Mouse (Mus musculus): ENCODE results near the gene Dhrs13.
"Not testable (repeated sequence)": the region's sequence is repeated elsewhere in the genome, so short reads cannot be mapped to it uniquely, and the experiment has no call there.

Dhrs13 gene

GRCm38 (mm10) chr11:78040878-78041277 lies 8.8 kb downstream of the Dhrs13 start:
- no peak for DNase-seq (ENCODE audit: low read depth in 2 of 2, low spot score in 2 of 2)

GRCm38 (mm10) chr11:78042290-78042870 lies 10.3 kb downstream of the Dhrs13 start:
- not testable (repeated sequence) for DNase-seq (ENCODE audit: low read depth in 2 of 2, low spot score in 2 of 2)

DNA sequence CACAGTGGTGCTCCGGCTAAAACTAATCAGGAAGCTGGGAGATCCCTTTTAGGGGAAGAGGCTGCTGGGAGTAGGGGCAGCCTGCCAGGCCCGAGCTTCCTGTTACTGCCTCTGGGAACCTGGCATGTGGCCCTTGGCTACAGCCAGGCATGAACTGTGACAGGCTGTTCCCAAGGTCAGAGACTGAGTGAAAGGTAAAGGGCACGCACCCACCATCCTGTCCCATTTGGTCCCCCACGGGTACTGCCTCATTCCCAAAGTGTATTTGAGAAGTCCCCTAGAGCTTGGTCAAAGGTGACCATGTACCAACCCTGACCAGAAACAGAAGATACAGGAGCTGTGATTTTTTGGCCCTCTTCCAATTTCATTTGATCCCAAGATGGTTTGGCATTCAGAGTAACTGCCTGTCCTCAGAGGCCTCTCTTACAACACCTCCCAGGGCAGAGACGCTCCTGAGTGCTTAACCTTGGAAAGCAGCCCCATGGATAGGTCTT lies 12.7 kb downstream of the Dhrs13 start:
- DNase-seq (ENCODE audit: low read depth in 2 of 2, low spot score in 2 of 2), result no peak

- not testable (repeated sequence) for DNase-seq (ENCODE audit: low read depth in 2 of 2, low spot score in 2 of 2)
Measured at GRCm38 (mm10) chr11:78048637-78049036, 16.6 kb downstream of the Dhrs13 start.

DNA sequence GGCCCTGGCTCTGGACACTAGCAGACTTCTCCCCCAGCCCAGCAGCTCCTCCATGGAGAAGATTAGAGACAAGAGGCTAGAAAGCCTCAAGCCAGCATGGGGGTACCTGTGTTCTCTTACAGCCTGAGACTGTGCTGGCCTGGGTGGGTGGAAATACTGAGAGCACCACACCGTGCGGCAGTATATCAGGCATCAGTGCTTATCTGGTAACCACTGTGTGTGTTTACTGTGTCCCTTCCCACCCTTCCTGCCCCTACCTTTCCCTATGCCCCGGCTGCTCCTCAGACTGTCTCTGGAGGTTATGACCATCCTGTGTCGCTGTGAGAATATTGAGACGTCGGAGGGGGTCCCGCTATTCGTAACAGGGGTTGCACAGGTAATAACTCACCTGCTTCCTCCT lies 21.0 kb downstream of the Dhrs13 start:
- DNase-seq (ENCODE audit: low read depth in 2 of 2, low spot score in 2 of 2), result no peak

DNA sequence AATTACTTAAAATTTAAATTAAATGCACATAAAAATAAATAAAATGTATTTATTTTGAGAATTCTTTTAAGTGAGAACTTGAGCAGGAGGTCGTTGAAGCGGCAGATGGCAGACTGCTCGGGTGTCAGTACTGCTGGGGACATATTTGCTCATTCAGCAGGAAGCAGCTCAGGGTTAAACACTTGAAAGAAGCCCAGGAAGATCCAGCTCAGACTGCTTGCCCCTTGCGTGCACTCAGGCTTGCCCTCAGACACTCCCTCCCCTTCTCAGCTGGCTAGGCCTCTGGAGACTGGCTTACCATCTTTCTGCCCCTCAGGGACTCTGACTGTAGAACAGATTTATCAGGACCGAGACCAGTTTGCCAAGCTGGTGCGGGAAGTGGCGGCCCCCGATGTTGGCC lies 24.9 kb downstream of the Dhrs13 start:
- no peak for DNase-seq (ENCODE audit: low read depth in 2 of 2, low spot score in 2 of 2)

- DNase-seq (ENCODE audit: low read depth in 2 of 2, low spot score in 2 of 2), result peak in 1 of 2 experiments; percentile 21
Measured at GRCm38 (mm10) chr11:78059833-78060757, 28.0 kb downstream of the Dhrs13 start.

DNA sequence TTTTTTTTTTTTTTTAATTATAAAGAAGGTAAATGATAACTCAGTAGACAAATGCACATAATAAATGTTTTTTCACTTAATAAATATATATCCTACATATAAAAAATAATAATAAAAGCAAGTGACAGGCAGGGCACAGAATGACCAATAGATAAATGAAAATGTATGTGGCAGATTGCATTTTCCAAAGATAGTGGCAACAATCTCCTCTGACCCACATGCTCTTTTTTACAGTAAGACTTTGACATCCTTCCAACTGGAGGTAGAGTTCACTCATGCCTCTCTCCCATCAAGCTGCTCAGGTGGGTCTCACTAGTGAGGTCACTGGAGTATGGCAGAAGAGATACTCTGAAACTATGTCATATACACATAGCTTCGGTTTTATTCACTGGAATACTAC lies 30.5 kb downstream of the Dhrs13 start:
- no peak for DNase-seq (ENCODE audit: low read depth in 2 of 2, low spot score in 2 of 2)

DNA sequence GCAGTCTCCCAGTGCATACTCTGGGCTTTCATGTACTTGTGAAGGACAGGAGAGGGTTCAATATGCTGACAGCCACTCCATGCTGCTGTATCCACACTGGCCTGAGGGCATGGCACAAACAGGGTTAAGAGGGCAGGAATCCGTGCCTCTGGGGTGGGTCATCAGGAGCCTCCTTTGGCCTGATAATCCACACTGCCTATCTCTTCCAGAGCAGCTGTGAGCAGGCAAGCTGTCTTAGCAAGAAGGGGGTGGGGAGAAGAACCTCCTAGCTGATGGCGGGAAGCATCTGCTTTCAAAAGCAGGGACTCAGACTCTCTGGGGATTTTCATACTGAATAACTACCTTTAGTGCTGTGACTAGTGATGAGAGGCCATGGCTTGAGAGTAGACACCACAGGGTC lies 33.8 kb downstream of the Dhrs13 start:
- DNase-seq (ENCODE audit: low read depth in 2 of 2, low spot score in 2 of 2), result no peak

GRCm38 (mm10) chr11:78066641-78067040 lies 34.6 kb downstream of the Dhrs13 start:
- no peak for DNase-seq (ENCODE audit: low read depth in 2 of 2, low spot score in 2 of 2)

DNA sequence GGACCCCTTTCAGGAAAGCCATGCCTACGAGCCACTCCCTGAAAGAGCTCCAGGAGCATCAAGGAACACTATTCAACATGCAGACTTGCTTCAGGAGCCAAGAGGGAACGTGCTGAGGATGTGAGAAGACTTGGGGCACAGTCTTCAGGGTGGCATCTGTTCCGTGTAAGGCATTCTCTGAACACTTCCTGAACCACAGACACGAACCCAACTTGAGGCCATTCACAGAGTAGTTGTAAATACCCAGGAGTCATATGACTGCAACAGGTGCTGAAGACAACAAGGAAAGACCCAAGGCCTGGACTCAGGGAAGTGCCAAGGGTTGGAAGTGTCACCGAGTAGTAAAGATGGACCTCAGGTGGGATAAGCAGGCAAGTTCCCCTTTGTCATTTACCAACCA lies 35.5 kb downstream of the Dhrs13 start:
- no peak for DNase-seq (ENCODE audit: low read depth in 2 of 2, low spot score in 2 of 2)

DNA sequence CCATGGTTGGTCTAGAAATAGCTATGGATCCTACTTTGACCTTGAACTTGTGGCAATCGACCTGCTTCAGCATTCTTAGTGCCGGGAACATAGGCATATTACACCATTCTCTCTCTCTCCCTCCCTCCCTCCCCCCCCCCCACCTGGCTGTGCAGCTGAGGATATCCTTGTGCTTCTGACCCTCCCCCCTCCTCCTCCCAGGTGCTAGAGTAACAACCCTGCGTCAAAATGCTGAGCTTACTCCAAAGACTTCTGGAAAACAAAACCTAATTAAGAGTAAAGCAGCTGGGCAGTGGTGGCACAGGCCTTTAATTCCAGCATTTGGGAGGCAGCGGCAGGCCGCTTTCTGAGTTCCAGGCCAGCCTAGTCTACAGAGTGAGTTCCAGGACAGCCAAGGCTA lies 37.0 kb downstream of the Dhrs13 start:
- no peak for DNase-seq (ENCODE audit: low read depth in 2 of 2, low spot score in 2 of 2)

GRCm38 (mm10) chr11:78069646-78070045 lies 37.6 kb downstream of the Dhrs13 start:
- no peak for DNase-seq (ENCODE audit: low read depth in 2 of 2, low spot score in 2 of 2)

GRCm38 (mm10) chr11:78071938-78072337 lies 39.9 kb downstream of the Dhrs13 start:
- no peak for DNase-seq (ENCODE audit: low read depth in 2 of 2, low spot score in 2 of 2)

GRCm38 (mm10) chr11:78072425-78073130 lies 40.5 kb downstream of the Dhrs13 start:
- no peak for DNase-seq (ENCODE audit: low read depth in 2 of 2, low spot score in 2 of 2)

GRCm38 (mm10) chr11:78073577-78074276 lies 41.6 kb downstream of the Dhrs13 start:
- DNase-seq (ENCODE audit: low read depth in 2 of 2, low spot score in 2 of 2), result no peak

DNA sequence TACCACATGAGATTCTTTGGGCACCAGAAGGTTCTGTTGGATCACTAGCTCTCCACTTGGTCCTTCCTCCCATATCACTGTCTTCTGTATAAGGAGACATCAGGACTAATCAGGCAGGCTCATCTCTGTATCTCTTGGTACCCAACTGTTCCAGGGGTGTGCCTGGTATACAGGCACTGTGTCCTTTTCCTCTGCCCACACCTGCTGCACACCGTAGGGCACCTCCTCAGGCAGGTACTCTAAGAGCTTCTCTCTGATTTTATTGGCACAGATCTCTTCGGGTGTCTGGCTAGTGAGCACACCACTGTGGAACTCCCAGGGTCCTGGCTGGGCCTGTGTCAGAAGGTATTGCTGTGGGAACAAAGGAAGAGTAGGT lies 42.2 kb downstream of the Dhrs13 start:
- DNase-seq (ENCODE audit: low read depth in 2 of 2, low spot score in 2 of 2), result no peak

DNA sequence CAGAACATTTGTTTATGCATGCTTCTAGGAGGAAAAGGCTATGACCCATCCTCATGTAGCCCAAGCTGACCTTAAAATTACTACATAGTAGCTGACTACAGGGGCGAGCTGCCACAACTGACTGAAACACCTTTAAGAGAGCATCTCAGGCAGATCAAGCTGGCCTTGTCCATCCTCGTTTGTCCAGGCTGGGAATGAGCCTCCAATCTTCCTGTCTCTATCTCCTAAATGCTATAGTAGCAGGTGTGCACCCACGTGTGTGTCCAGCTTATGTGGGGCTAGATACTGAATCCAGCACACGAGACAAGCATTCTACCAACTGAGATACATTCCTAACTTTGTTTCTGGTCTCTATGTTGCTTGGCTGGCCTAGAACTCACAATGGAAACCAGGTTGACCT lies 42.6 kb downstream of the Dhrs13 start:
- no peak for DNase-seq (ENCODE audit: low read depth in 2 of 2, low spot score in 2 of 2)

DNA sequence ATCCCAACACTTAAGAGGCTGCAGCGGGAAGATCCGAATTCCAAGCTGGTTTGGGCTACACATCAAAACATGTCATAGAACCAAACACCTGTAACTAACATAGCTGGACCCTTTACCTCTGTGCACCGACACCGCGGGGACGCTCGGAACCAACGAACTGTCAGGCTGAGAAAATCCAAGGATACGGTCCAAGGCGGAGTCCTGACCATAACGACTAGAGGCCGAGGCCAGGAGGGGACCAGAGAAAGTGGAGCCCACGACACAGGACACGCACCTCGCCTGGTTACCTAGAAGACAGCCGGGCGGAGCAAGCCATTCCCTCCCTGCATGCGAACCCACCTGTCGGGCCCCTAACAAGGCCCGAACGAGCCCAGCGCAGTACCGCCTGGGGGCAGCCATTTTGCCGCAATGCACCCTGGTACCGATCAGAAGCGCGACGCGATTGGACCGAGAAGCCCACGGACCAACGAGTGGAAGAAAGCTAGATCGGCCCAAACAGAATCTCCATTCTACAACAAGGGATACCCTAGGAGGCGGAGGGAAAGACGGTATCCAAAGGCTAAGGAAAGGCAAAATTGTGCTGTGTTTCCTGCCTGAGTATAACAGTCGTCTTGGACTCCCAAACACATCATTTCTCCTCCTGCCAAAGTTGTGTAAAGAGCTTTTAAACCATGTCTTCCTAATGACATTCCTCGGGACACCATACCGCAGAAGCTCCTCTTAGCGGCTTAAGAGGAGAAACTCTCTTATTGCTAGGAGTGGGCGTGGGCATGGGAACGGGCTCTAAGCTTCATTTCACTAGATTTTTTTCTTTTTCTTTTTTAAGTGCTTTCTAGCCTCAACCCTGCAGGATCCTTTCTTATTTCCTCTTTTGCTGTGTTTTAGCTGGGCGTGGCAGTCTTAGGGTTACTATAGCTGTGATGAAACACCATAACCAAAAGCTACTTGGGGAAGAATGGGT lies 48.2 kb downstream of the Dhrs13 start, which contains the start of gene Eral1:
Eral1 (minus strand) TSS at position 423 of the 961 bp plus-strand sequence.
- peak; percentile 51 to 73 for DNase-seq (ENCODE audit: low read depth in 2 of 2, low spot score in 2 of 2)

DNA sequence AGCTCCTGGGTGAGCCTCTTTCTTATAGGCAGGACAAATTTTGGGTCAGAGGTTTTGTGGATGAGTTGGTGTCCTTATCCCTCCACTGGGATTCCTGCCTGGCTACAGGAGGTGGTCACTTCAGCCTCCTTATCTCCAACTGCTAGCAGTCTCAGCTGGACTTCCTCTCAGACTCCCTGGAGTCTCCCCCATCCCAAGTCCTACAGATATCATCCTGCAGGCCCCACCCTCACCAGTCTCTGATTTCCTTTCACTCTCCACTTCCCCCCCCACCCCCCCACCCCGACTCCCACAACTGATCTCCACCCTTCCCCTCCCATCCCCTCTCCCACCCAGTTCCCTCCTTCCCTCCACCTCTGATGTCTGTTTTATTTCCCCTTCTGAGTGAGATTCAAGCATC lies 51.5 kb downstream of the Dhrs13 start:
- no peak for DNase-seq (ENCODE audit: low read depth in 2 of 2, low spot score in 2 of 2)
